Mouse (Mus musculus) limb, embryonic 15.5 days (tissue): ENCODE data around the gene Myocos. TPM values are rescaled to one million over a fixed set of nuclear protein-coding genes. Genes with fewer than 3 reads are reported as not detected.
A peak's percentile ranks its signal among the peaks of the same experiment; 100 is the strongest.

ENCODE experiments used
- ATAC-seq: fragments of 200-750 bp; cut with Nextera tagmentation; 2 replicates; pipeline ENCODE4 v1.8.0; 2017; ENCODE audit warnings: low read depth, moderate TSS enrichment; ENCODE audit not compliant: insufficient number of reproducible peaks, low FRiP score, low TSS enrichment
- H3K27ac ChIP-seq: fragments of 300-500 bp; sonication (generic); 2 replicates; pipeline ENCODE4 v1.5.1; 2015; ENCODE audit warnings: moderate library complexity, mild to moderate bottlenecking, inconsistent platforms
- H3K27me3 ChIP-seq: fragments of 300-500 bp; sonication (generic); 2 replicates; pipeline ENCODE4 v1.6.1; 2015; ENCODE audit warnings: inconsistent platforms
- H3K36me3 ChIP-seq: fragments of 300-500 bp; sonication (generic); 2 replicates; pipeline ENCODE4 v1.6.1; 2015; ENCODE audit warnings: inconsistent platforms
- H3K4me1 ChIP-seq: fragments of 300-500 bp; sonication (generic); 2 replicates; pipeline ENCODE4 v1.6.1; 2015; ENCODE audit warnings: inconsistent platforms
- H3K4me2 ChIP-seq: fragments of 300-500 bp; sonication (generic); 2 replicates; pipeline ENCODE4 v1.6.1; 2015; ENCODE audit warnings: mild to moderate bottlenecking, inconsistent platforms
- H3K4me3 ChIP-seq: fragments of 300-500 bp; sonication (generic); 2 replicates; pipeline ENCODE4 v1.5.1; 2015; ENCODE audit warnings: mild to moderate bottlenecking, inconsistent platforms
- H3K9ac ChIP-seq: fragments of 300-500 bp; sonication (generic); 2 replicates; pipeline ENCODE4 v1.6.1; 2015; ENCODE audit warnings: inconsistent platforms
- H3K9me3 ChIP-seq: fragments of 300-500 bp; sonication (generic); 2 replicates; pipeline ENCODE4 v1.6.1; 2016; ENCODE audit warnings: inconsistent platforms
- WGBS: fragments of 180-500 bp; shearing (Covaris S2); methylation state at CpG from one replicate; pipeline ENCODE4 v1.1.7; 2015; 5-methylcytosine and 5-hydroxymethylcytosine counted together
- polyA plus RNA-seq: library from polyadenylated mRNA; unstranded; fragments of >200 nt; fragmentation: Nextera tagmentation; extraction: Ambion mirVana; gene quantifications from 2 replicates; pipeline ENCODE4 v1.2.1, GENCODE M21; 2015

Gene Myocos
- polyA plus RNA-seq: not detected in 2 replicates

DNA sequence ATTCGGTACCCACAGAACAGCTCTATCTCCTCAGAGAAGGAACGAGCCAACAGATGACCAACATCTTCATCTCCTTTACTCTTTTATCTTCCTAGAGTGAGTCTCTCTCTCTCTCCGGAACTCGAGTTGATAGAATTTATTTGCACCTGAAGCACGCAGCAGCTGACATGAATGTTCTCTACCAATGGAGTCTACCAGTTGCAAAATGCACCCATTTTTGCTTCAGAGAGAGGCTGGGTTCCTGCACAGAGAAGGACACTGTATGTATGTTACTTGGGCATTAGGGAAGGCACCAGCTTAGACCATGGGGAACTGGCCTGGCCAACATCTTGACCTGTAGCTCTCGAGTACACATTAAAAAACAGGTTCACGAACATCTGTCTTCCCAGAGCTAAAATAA lies at the start of gene Myocos:
Gene Myocos (minus strand): TSS at position 101 of the 400 bp plus-strand sequence.
- H3K36me3 ChIP-seq: no peaks in the 10 kb centered on the region
- WGBS: 89% methylated on average over 7 of the region's 7 CpGs

DNA sequence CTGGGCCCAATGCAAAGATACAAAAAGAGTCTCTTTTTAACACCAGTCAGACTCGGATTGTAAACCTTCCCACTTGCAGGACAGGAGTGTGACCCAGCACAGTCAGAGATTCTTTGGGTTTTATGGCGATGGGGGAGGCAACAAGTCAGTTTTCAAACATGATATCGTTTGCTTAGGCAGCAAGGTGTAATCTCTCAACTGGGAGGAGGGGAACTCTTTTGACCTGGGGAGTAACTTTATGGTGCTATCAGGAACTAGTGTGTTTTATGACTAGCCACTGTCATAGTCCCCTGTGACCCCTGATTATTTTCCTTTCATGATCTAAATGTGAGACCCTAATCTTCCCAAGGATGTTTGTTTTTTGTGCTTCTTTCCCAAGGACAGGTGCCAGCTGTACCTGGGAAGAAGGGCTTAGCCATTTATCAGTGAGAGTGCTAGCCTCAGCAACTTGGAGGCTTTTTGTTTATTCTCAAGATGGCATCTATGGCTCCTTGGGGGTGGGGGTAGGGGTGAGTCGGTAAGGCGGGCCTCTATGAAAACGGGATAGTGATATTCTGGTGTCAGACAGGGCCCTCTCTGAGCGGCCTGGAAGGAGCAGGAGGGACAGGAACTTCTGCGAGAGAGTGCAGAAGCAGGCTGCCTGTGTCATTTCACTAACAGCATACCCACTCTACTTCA lies 42.5 kb upstream of the Myocos start:
- H3K9ac ChIP-seq: no peak overlapping the region
- H3K36me3 ChIP-seq: peaks cover 66% of the 10 kb centered on the region
- H3K27ac ChIP-seq: no peak overlapping the region
- H3K27me3 ChIP-seq: no peaks in the 10 kb centered on the region
- no peaks in the 10 kb centered on the region for H3K4me1 ChIP-seq
- H3K9me3 ChIP-seq: no peaks in the 10 kb centered on the region
- ATAC-seq: no peak
- no peak overlapping the region for H3K4me2 ChIP-seq
- WGBS: 74% methylated on average over 8 of the region's 8 CpGs
- no peak overlapping the region for H3K4me3 ChIP-seq

More for the DNA sequence above, at the start of gene Myocos:
- Histone ChIP-seq H3K4me2 (no peak within 1 kb of the TSS), H3K9me3 (no peaks in the 10 kb centered on the region), H3K27me3 (no peaks in the 10 kb centered on the region), H3K4me3 (no peak within 1 kb of the TSS), H3K4me1 (no peaks in the 10 kb centered on the region), H3K27ac (no peak within 1 kb of the TSS), H3K9ac (no peak within 1 kb of the TSS)
- no peak for ATAC-seq

DNA sequence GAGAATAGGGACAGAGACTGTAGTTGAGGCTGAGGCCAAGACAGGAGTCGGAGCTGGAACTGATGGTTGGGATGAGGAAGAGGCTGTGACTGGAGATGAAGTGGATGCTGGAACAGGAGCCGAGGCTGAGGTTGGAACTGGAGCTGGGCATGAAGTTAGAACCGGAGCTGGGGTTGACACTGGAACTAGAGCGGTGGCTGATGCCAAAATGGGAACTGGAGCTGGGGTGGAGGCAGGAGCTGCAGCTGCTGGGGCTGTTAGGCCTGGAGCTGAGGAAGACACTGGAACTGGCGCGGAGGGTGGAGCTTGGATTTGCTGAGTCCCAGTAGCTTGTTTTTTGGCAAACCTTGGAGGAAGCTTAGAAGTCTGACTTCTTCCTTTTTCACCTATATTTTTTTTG lies 39.8 kb upstream of the Myocos start:
- H3K4me1 ChIP-seq: no peaks in the 10 kb centered on the region
- no peak for ATAC-seq
- H3K36me3 ChIP-seq: peaks cover 62% of the 10 kb centered on the region
- no peak overlapping the region for H3K4me3 ChIP-seq
- no peak overlapping the region for H3K9ac ChIP-seq
- H3K27ac ChIP-seq: no peak overlapping the region
- no peak overlapping the region for H3K4me2 ChIP-seq
- H3K9me3 ChIP-seq: no peaks in the 10 kb centered on the region
- no peaks in the 10 kb centered on the region for H3K27me3 ChIP-seq
- WGBS: 89% methylated on average over 6 of the region's 6 CpGs

DNA sequence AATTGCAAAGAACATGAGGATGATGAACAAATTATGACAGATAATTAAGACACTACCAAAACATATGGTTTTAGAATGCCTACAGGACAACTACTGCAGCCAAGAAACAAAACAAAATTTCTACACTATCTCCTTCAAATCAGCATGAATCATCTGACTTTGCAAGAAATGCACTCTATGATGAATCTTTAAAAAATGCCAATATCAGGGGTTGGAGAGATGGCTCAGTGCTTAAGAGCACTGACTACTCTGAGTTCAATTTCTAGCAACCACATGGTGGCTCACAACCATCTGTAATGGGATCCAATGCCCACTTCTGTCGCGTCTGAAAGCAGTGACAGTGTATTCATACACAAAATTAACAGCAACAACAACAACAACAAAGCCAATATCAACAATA lies 35.7 kb upstream of the Myocos start:
- H3K27me3 ChIP-seq: no peaks in the 10 kb centered on the region
- ATAC-seq: no peak
- H3K36me3 ChIP-seq: peaks cover 70% of the 10 kb centered on the region
- H3K4me3 ChIP-seq: no peak overlapping the region
- no peaks in the 10 kb centered on the region for H3K4me1 ChIP-seq
- H3K9me3 ChIP-seq: no peaks in the 10 kb centered on the region
- no peak overlapping the region for H3K4me2 ChIP-seq
- no peak overlapping the region for H3K27ac ChIP-seq
- WGBS: 79% methylated on average over 2 of the region's 2 CpGs
- H3K9ac ChIP-seq: no peak overlapping the region

DNA sequence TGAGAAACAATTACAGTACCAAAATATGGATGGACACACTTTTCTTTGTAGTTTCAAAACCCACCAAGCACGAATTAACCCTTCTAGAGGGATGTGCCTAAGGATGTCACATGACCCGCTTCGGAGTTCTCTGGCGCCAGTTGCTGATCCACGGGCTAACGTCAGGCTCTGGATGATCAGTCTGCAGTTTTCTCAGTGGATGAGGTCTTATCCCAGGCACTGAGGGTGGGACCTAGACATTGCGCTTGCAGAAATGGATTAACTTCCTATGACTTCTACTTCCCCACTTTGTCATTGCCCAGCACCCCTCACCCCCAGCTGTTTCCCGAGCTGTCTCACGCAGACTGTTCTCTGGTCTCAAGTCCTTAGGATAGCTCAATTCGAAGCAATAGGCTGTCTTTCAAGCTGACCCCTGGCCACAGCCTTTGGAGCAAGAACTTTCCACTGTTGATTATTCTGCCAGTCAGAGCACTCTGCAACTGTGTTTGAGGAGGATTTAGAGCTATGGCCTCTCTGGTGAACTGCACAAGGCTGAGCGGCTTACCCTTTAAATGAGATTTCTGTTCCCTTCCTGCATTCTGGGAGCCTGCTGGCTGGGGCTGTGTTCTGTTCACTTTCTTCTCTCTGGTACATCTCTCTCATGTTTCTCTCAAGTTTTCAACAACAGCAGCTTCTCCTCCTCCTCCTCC lies 7.6 kb upstream of the Myocos start:
- peak; percentile 73 for ATAC-seq
- peaks cover 16% of the 10 kb centered on the region for H3K36me3 ChIP-seq
- no peaks in the 10 kb centered on the region for H3K9me3 ChIP-seq
- H3K27ac ChIP-seq: no peak overlapping the region; the same call in 1 of the 2 replicates
- H3K4me2 ChIP-seq: peak overlapping the region; percentile 56
- no peaks in the 10 kb centered on the region for H3K27me3 ChIP-seq
- WGBS: 2% methylated on average over 11 of the region's 11 CpGs
- peaks cover 6% of the 10 kb centered on the region for H3K4me1 ChIP-seq
- peak overlapping the region; percentile 34 for H3K9ac ChIP-seq
- peak overlapping the region; percentile 35 for H3K4me3 ChIP-seq

DNA sequence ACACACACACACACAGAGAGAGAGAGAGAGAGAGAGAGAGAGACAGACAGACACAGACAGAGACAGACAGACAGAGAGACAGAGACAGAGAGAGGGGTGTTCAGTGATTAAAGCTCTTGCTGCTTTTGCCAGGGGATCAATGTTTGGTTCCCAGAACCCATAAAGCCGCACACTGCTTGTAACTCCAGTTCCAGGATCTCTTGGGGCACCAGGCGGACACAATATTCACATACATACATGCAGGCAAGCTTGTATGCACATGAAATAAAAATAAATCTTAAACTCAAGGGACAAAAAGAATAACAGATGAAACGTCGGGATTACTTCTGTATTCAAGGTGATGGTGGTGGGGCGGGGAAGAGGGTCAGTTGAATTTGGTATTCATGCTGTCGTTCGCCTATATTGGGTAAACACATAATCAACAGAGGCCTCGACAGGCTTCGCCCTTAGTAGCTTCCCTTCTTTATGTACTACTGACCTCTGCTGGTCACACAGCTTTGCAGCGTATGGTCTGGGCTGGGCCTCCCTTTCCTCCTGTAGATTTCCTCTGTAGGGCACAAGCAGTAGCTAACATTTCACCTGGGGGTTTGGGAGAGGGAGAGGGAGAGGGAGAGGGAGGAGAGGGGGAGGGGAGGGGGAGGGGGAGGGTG lies 6.9 kb upstream of the Myocos start:
- no peaks in the 10 kb centered on the region for H3K27me3 ChIP-seq
- ATAC-seq: peak; percentile 92
- no peak overlapping the region for H3K27ac ChIP-seq
- H3K4me1 ChIP-seq: peaks cover 6% of the 10 kb centered on the region
- no peaks in the 10 kb centered on the region for H3K9me3 ChIP-seq
- H3K4me3 ChIP-seq: no peak overlapping the region; the same call in 1 of the 2 replicates
- 11% methylated on average over 10 of the region's 10 CpGs for WGBS
- H3K36me3 ChIP-seq: peaks cover 10% of the 10 kb centered on the region
- 0 out of 2 replicates have a peak overlapping the region, but pooled peaks have one; percentile 17 for H3K4me2 ChIP-seq
- H3K9ac ChIP-seq: no peak overlapping the region

DNA sequence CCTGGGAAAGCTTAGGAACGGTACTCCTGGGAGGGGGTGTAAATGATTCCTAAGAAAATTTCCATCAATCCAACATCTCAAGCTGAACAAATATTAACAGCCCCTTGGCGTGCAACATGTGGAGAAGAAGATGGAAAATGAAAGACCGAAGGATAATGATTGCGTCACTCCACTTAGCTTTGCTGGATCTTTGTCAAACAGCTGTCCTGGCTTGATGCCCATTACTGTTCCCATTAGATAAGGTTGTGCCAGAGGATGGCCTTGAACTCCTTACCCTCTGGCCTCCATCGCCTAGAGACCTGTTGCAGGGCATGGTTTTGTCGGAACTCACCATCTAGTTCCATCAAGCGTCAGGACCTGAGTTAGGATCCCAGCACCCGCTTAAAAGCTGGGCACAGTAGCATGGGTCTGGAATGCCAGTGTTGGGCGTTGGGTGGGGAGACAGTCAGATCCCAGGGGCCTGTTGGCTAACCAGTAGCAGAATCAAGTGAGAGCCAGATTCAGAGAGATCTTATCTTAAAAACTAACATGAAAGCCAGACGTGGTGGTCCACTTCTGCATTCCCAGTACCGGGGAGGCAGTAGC lies 2.3 kb upstream of the Myocos start:
- no peak for ATAC-seq
- Histone ChIP-seq H3K27ac (no peak overlapping the region), H3K4me3 (no peak overlapping the region), H3K4me1 (no peaks in the 10 kb centered on the region), H3K9me3 (no peaks in the 10 kb centered on the region), H3K27me3 (no peaks in the 10 kb centered on the region), H3K36me3 (no peaks in the 10 kb centered on the region), H3K9ac (no peak overlapping the region), H3K4me2 (no peak overlapping the region)
- 77% methylated on average over 11 of the region's 11 CpGs for WGBS

DNA sequence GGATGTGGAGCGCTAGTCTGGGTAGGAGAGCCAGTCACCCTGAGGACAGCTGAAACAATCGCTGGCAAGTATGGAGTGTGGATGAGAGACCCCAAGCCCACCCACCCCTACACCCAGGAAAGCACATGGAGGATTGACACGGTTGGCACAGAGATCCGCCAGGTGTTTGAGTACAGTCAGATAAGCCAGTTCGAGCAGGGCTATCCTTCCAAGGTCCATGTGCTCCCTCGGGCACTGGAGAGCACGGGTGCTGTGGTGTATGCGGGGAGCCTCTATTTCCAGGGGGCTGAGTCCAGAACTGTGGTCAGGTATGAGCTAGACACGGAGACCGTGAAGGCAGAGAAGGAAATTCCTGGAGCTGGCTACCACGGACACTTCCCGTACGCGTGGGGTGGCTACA lies 9.6 kb downstream of the Myocos start:
- no peak overlapping the region for H3K4me2 ChIP-seq
- peaks cover 3% of the 10 kb centered on the region; the same call in 1 of the 2 replicates for H3K4me1 ChIP-seq
- H3K27me3 ChIP-seq: no peaks in the 10 kb centered on the region
- no peak for ATAC-seq
- no peaks in the 10 kb centered on the region for H3K36me3 ChIP-seq
- H3K9ac ChIP-seq: no peak overlapping the region
- H3K9me3 ChIP-seq: no peaks in the 10 kb centered on the region
- WGBS: 90% methylated on average over 14 of the region's 14 CpGs
- no peak overlapping the region for H3K27ac ChIP-seq
- no peak overlapping the region for H3K4me3 ChIP-seq

DNA sequence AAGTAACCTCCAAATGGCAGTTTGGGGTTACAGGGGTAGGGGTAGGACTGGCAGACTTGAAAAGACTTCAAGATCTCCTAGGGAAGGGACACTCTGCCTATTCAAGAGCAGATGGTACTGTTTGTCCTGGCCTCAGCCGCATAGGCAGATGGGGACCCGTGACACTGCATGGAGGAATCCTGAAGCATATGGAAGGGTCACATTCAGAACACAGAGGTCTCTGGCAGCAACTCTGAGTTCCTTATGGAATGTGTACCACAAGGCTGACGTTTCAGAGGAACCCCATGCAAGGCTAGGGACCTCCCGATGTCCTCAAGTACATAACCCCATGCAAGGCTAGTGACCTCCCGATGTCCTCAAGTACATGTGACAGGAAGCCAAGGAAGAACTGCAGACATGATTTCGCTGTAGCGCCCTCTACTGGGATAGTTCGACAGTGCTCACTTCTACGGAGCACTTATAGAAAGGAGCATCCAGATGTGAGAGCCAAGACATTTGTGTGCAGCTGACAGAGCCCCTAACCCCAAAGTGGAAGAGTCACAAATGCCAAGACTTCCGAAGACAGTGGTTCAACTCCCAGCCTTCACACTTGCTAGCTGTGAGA lies 11.8 kb downstream of the Myocos start:
- Histone ChIP-seq H3K27ac (no peak overlapping the region), H3K9me3 (no peaks in the 10 kb centered on the region), H3K27me3 (no peaks in the 10 kb centered on the region), H3K4me3 (no peak overlapping the region), H3K4me1 (peaks cover 3% of the 10 kb centered on the region; the same call in 1 of the 2 replicates), H3K9ac (no peak overlapping the region), H3K36me3 (no peaks in the 10 kb centered on the region), H3K4me2 (no peak overlapping the region)
- 74% methylated on average over 10 of the region's 10 CpGs for WGBS
- no peak for ATAC-seq

- no peak overlapping the region for H3K4me3 ChIP-seq
- H3K9ac ChIP-seq: no peak overlapping the region
- no peaks in the 10 kb centered on the region for H3K9me3 ChIP-seq
- H3K4me1 ChIP-seq: peaks cover 3% of the 10 kb centered on the region; the same call in 1 of the 2 replicates
- H3K36me3 ChIP-seq: no peaks in the 10 kb centered on the region
- 20% methylated on average over 4 of the region's 4 CpGs for WGBS
- H3K27ac ChIP-seq: no peak overlapping the region
- H3K4me2 ChIP-seq: no peak overlapping the region
- no peak for ATAC-seq
- no peaks in the 10 kb centered on the region for H3K27me3 ChIP-seq
These were observed 14.3 kb downstream of the Myocos start for GRCm38 (mm10) chr1:162643752-162644151.

DNA sequence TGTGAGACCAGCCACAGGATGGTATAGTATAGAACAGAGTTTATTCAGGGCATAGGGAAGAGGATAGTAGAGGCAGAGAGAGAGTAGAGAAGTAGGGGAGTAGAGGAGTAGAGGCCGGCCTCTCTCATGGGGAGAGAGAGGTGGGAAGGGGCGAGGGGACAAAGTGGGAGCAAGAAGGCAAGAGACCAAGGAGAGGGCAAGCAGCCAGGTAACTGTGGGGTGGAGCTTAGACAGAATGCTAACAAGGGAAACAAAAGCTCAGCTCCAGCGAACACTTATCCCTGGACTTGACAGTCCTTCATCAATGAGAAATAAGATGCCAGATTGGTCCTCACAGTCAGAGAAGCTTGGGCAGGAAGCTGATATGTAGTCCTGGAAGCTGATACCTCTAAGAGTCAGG lies 15.4 kb downstream of the Myocos start:
- WGBS: 85% methylated on average over 3 of the region's 3 CpGs

More for the DNA sequence above, 15.4 kb downstream of the Myocos start:
- no peaks in the 10 kb centered on the region for H3K27me3 ChIP-seq
- H3K9me3 ChIP-seq: no peaks in the 10 kb centered on the region
- peaks cover 3% of the 10 kb centered on the region; the same call in 1 of the 2 replicates for H3K4me1 ChIP-seq
- no peak for ATAC-seq
- H3K36me3 ChIP-seq: no peaks in the 10 kb centered on the region
- H3K4me3 ChIP-seq: no peak overlapping the region
- no peak overlapping the region for H3K9ac ChIP-seq
- no peak overlapping the region for H3K4me2 ChIP-seq
- no peak overlapping the region for H3K27ac ChIP-seq
